Mouse (Mus musculus) midbrain, embryonic 13.5 days (tissue): ENCODE data around the gene Olfr1393. TPM values are rescaled to one million over a fixed set of nuclear protein-coding genes. Genes with fewer than 3 reads are reported as not detected.
A peak's percentile ranks its signal among the peaks of the same experiment; 100 is the strongest.

ENCODE experiments used
- ATAC-seq: fragments of 200-750 bp; cut with Nextera tagmentation; 2 replicates; pipeline ENCODE4 v1.8.0; 2017; ENCODE audit warnings: mild to moderate bottlenecking, moderate TSS enrichment, moderate library complexity
- H3K27ac ChIP-seq: fragments of 300-500 bp; sonication (generic); 2 replicates; pipeline ENCODE4 v1.5.1; 2015; ENCODE audit warnings: inconsistent platforms, mild to moderate bottlenecking, moderate library complexity
- H3K27me3 ChIP-seq: fragments of 300-500 bp; sonication (generic); 2 replicates; pipeline ENCODE4 v1.6.1; 2015; ENCODE audit warnings: mild to moderate bottlenecking, inconsistent platforms
- H3K36me3 ChIP-seq: fragments of 300-500 bp; sonication (generic); 2 replicates; pipeline ENCODE4 v1.6.1; 2015; ENCODE audit warnings: mild to moderate bottlenecking, inconsistent platforms
- H3K4me1 ChIP-seq: fragments of 300-500 bp; sonication (generic); replicated peaks from 2 replicates; pipeline ENCODE4 v1.6.1; 2015; ENCODE audit warnings: inconsistent platforms
- H3K4me2 ChIP-seq: fragments of 300-500 bp; sonication (generic); replicated peaks from 2 replicates; pipeline ENCODE4 v1.6.1; 2015; ENCODE audit warnings: moderate library complexity, mild to moderate bottlenecking, inconsistent platforms
- H3K4me3 ChIP-seq: fragments of 300-500 bp; sonication (generic); replicated peaks from 2 replicates; pipeline ENCODE4 v1.5.1; 2015; ENCODE audit warnings: mild to moderate bottlenecking, inconsistent platforms
- H3K9ac ChIP-seq: fragments of 300-500 bp; sonication (generic); replicated peaks from 2 replicates; pipeline ENCODE4 v1.6.1; 2015; ENCODE audit warnings: mild to moderate bottlenecking, inconsistent platforms
- H3K9me3 ChIP-seq: fragments of 300-500 bp; sonication (generic); 2 replicates; pipeline ENCODE4 v1.6.1; 2016; ENCODE audit warnings: mild to moderate bottlenecking, inconsistent platforms
- WGBS: fragments of 180-500 bp; shearing (Covaris S2); methylation state at CpG from one replicate; pipeline ENCODE4 v1.1.7; 2015; 5-methylcytosine and 5-hydroxymethylcytosine counted together
- polyA plus RNA-seq: library from polyadenylated mRNA; unstranded; fragments of >200 nt; fragmentation: Nextera tagmentation; extraction: Ambion mirVana; gene quantifications from 2 replicates; pipeline ENCODE4 v1.2.1, GENCODE M21; 2015

Gene Olfr1393
- 0.15 TPM in 1 of 2 replicates, not detected in the other for polyA plus RNA-seq

- Histone ChIP-seq H3K9me3 (no peaks in the 10 kb centered on the region), H3K4me1 (peaks cover 6% of the 10 kb centered on the region; the same call in 1 of the 2 replicates), H3K4me3 (no peak within 1 kb of the TSS), H3K27me3 (no peaks in the 10 kb centered on the region), H3K27ac (no peak within 1 kb of the TSS), H3K36me3 (no peaks in the 10 kb centered on the region), H3K9ac (no peak within 1 kb of the TSS), H3K4me2 (no peak within 1 kb of the TSS)
- ATAC-seq: no peak
- WGBS: 78% methylated on average over 3 of the region's 3 CpGs
Observed at GRCm38 (mm10) chr11:49278222-49278621, at the start of gene Olfr1393. TSS of gene Olfr1393 (plus strand) at chr11:49278304.

- no peak overlapping the region for H3K4me3 ChIP-seq
- no peak for ATAC-seq
- H3K9ac ChIP-seq: no peak overlapping the region
- no peak overlapping the region for H3K27ac ChIP-seq
- H3K27me3 ChIP-seq: no peaks in the 10 kb centered on the region
- 76% methylated on average over 3 of the region's 3 CpGs for WGBS
- H3K9me3 ChIP-seq: no peaks in the 10 kb centered on the region
- no peak overlapping the region for H3K4me2 ChIP-seq
- no peaks in the 10 kb centered on the region for H3K36me3 ChIP-seq
- H3K4me1 ChIP-seq: no peaks in the 10 kb centered on the region
Observed at GRCm38 (mm10) chr11:49232781-49233180, 45.3 kb upstream of the Olfr1393 start.

GRCm38 (mm10) chr11:49235459-49236207 is 42.5 kb upstream of the Olfr1393 start:
- Histone ChIP-seq H3K4me1 (no peaks in the 10 kb centered on the region), H3K9me3 (no peaks in the 10 kb centered on the region), H3K27me3 (no peaks in the 10 kb centered on the region), H3K27ac (no peak overlapping the region), H3K36me3 (no peaks in the 10 kb centered on the region), H3K4me2 (no peak overlapping the region), H3K9ac (no peak overlapping the region), H3K4me3 (no peak overlapping the region)
- 66% methylated on average over 3 of the region's 3 CpGs for WGBS
- no peak for ATAC-seq

GRCm38 (mm10) chr11:49236891-49237290 is 41.2 kb upstream of the Olfr1393 start:
- no peak for ATAC-seq

GRCm38 (mm10) chr11:49237532-49237931 is 40.6 kb upstream of the Olfr1393 start:
- H3K9ac ChIP-seq: no peak overlapping the region
- ATAC-seq: no peak
- H3K27me3 ChIP-seq: no peaks in the 10 kb centered on the region
- WGBS: 82% methylated on average over 2 of the region's 2 CpGs
- H3K36me3 ChIP-seq: no peaks in the 10 kb centered on the region
- no peak overlapping the region for H3K4me3 ChIP-seq
- H3K9me3 ChIP-seq: no peaks in the 10 kb centered on the region
- H3K27ac ChIP-seq: no peak overlapping the region
- no peak overlapping the region for H3K4me2 ChIP-seq
- no peaks in the 10 kb centered on the region for H3K4me1 ChIP-seq

More at GRCm38 (mm10) chr11:49236891-49237290, 41.2 kb upstream of the Olfr1393 start:
- no peaks in the 10 kb centered on the region for H3K4me1 ChIP-seq
- H3K27me3 ChIP-seq: no peaks in the 10 kb centered on the region
- 82% methylated on average over 1 of the region's 1 CpGs for WGBS
- H3K36me3 ChIP-seq: no peaks in the 10 kb centered on the region
- no peak overlapping the region for H3K27ac ChIP-seq
- no peak overlapping the region for H3K9ac ChIP-seq
- H3K9me3 ChIP-seq: no peaks in the 10 kb centered on the region
- H3K4me2 ChIP-seq: no peak overlapping the region
- no peak overlapping the region for H3K4me3 ChIP-seq

GRCm38 (mm10) chr11:49240310-49240709 is 37.8 kb upstream of the Olfr1393 start:
- H3K27me3 ChIP-seq: no peaks in the 10 kb centered on the region

GRCm38 (mm10) chr11:49240874-49241273 is 37.2 kb upstream of the Olfr1393 start:
- H3K27ac ChIP-seq: no peak overlapping the region
- ATAC-seq: no peak
- peaks cover 21% of the 10 kb centered on the region for H3K4me1 ChIP-seq
- H3K4me3 ChIP-seq: no peak overlapping the region
- H3K9ac ChIP-seq: no peak overlapping the region
- H3K9me3 ChIP-seq: no peaks in the 10 kb centered on the region
- WGBS: 86% methylated on average over 4 of the region's 4 CpGs
- H3K36me3 ChIP-seq: no peaks in the 10 kb centered on the region
- no peak overlapping the region for H3K4me2 ChIP-seq
- no peaks in the 10 kb centered on the region for H3K27me3 ChIP-seq

More at GRCm38 (mm10) chr11:49240310-49240709, 37.8 kb upstream of the Olfr1393 start:
- Histone ChIP-seq H3K27ac (no peak overlapping the region), H3K4me2 (no peak overlapping the region), H3K4me1 (peaks cover 16% of the 10 kb centered on the region), H3K9ac (no peak overlapping the region), H3K36me3 (no peaks in the 10 kb centered on the region), H3K4me3 (no peak overlapping the region), H3K9me3 (no peaks in the 10 kb centered on the region)
- no peak for ATAC-seq
- WGBS: 94% methylated on average over 1 of the region's 1 CpGs

GRCm38 (mm10) chr11:49241471-49241870 is 36.6 kb upstream of the Olfr1393 start:
- Histone ChIP-seq H3K9ac (no peak overlapping the region), H3K4me1 (peaks cover 27% of the 10 kb centered on the region), H3K27me3 (no peaks in the 10 kb centered on the region), H3K4me3 (no peak overlapping the region), H3K9me3 (no peaks in the 10 kb centered on the region), H3K4me2 (no peak overlapping the region), H3K36me3 (no peaks in the 10 kb centered on the region), H3K27ac (no peak overlapping the region)
- 56% methylated on average over 1 of the region's 1 CpGs for WGBS
- ATAC-seq: no peak

- no peak; the same call in 1 of the 2 replicates for ATAC-seq
- H3K9me3 ChIP-seq: no peaks in the 10 kb centered on the region
- peak overlapping the region; percentile 67 for H3K4me3 ChIP-seq
- peak overlapping the region; percentile 93 for H3K27ac ChIP-seq
- no peaks in the 10 kb centered on the region for H3K36me3 ChIP-seq
- H3K27me3 ChIP-seq: no peaks in the 10 kb centered on the region
- 21% methylated on average over 11 of the region's 11 CpGs for WGBS
- H3K9ac ChIP-seq: peak overlapping the region; percentile 81
- H3K4me1 ChIP-seq: peaks cover 38% of the 10 kb centered on the region
- peak overlapping the region; percentile 65 for H3K4me2 ChIP-seq
Observed at GRCm38 (mm10) chr11:49242944-49243626, 35.0 kb upstream of the Olfr1393 start.

GRCm38 (mm10) chr11:49243727-49244594 is 34.1 kb upstream of the Olfr1393 start, which contains the start of gene Mgat1:
TSS of gene Mgat1 (plus strand) at chr11:49244191.
- Histone ChIP-seq H3K27ac (peak within 1 kb of the TSS; percentile 93), H3K9ac (peak within 1 kb of the TSS; percentile 81), H3K4me3 (peak within 1 kb of the TSS; percentile 67), H3K4me2 (peak within 1 kb of the TSS; percentile 65), H3K4me1 (peaks cover 42% of the 10 kb centered on the region), H3K27me3 (no peaks in the 10 kb centered on the region), H3K9me3 (no peaks in the 10 kb centered on the region), H3K36me3 (no peaks in the 10 kb centered on the region)
- WGBS: under 1% methylated on average over 56 of the region's 60 CpGs
- ATAC-seq: peak; percentile 98

- no peaks in the 10 kb centered on the region for H3K36me3 ChIP-seq
- H3K4me1 ChIP-seq: peaks cover 48% of the 10 kb centered on the region
- peak overlapping the region; percentile 65 for H3K4me2 ChIP-seq
- peak overlapping the region; percentile 93 for H3K27ac ChIP-seq
- peak overlapping the region; percentile 81 for H3K9ac ChIP-seq
- peak; percentile 3; the same call in 1 of the 2 replicates for ATAC-seq
- H3K27me3 ChIP-seq: no peaks in the 10 kb centered on the region
- H3K4me3 ChIP-seq: peak overlapping the region; percentile 67
- under 1% methylated on average over 4 of the region's 4 CpGs for WGBS
- no peaks in the 10 kb centered on the region for H3K9me3 ChIP-seq
Observed at GRCm38 (mm10) chr11:49244595-49244930, 33.5 kb upstream of the Olfr1393 start.
